Comparison of ENCODE assay signal across 13 mouse cellular contexts in the genomic region with DNA sequence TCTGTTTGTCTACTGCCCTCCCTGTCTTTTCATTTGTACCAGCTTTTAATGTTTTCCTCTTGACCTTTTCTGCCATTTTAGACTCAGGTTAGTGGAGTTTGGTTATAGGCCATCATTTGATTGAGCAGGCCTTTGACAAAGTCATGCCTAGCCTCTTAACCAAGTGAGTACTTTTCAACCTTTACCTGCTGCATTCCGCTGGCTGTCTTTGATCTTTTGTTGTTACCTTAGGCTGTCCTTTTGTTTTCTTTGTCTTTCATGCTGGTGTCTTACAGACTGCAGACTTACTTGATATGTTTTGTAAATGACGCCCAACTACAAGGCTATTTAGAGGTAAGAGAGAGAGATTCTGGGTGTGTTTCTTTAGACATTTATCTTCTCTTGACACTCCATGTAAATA.
"Had no signal": no experiment of that assay in that cellular context is flagged by ENCODE, and none has a peak within 500 bp of the region (broad histone marks: within the 10 kb centered on the region; RNA-seq: fewer than 3 reads in every experiment).

No protein-coding gene starts in this region.

- H3K4me1 ChIP-seq: midbrain, embryonic 12.5 days; neural tube, embryonic 12.5 days; stomach, embryonic 15.5 days had no signal

- DNase-seq: lung, embryonic 14.5 days; lung, postnatal 10 days; lung, postnatal 4 days; midbrain, embryonic 14.5 days; right cerebral cortex, postnatal 14 days; thymus, adult 2 months; thymus, postnatal 25 days; thymus, postnatal 4 days had no signal

- H3K4me3 ChIP-seq: midbrain, embryonic 10.5 days; midbrain, embryonic 12.5 days; neural tube, embryonic 12.5 days; stomach, embryonic 15.5 days had no signal

- H3K9me3 ChIP-seq: midbrain, embryonic 10.5 days; midbrain, embryonic 12.5 days; neural tube, embryonic 12.5 days; stomach, embryonic 15.5 days had no signal

- H3K27ac ChIP-seq: midbrain, embryonic 10.5 days; midbrain, embryonic 12.5 days; neural tube, embryonic 12.5 days; stomach, embryonic 15.5 days; stomach, postnatal 0 days had no signal

- H3K4me2 ChIP-seq: lung, embryonic 14.5 days; midbrain, embryonic 12.5 days; neural tube, embryonic 12.5 days; stomach, embryonic 15.5 days had no signal

- H3K27me3 ChIP-seq: midbrain, embryonic 12.5 days; neural tube, embryonic 12.5 days; stomach, embryonic 15.5 days had no signal

- H3K9ac ChIP-seq: lung, embryonic 14.5 days; midbrain, embryonic 12.5 days; neural tube, embryonic 12.5 days; stomach, embryonic 15.5 days had no signal
